Mouse (Mus musculus): ENCODE data around the gene Ano6. TPM values are rescaled to one million over a fixed set of nuclear protein-coding genes. Genes with fewer than 3 reads are reported as not detected.

Ano6 gene
- polyA plus RNA-seq, 1 experiment from 2014 or later = 6.9 TPM

DNA sequence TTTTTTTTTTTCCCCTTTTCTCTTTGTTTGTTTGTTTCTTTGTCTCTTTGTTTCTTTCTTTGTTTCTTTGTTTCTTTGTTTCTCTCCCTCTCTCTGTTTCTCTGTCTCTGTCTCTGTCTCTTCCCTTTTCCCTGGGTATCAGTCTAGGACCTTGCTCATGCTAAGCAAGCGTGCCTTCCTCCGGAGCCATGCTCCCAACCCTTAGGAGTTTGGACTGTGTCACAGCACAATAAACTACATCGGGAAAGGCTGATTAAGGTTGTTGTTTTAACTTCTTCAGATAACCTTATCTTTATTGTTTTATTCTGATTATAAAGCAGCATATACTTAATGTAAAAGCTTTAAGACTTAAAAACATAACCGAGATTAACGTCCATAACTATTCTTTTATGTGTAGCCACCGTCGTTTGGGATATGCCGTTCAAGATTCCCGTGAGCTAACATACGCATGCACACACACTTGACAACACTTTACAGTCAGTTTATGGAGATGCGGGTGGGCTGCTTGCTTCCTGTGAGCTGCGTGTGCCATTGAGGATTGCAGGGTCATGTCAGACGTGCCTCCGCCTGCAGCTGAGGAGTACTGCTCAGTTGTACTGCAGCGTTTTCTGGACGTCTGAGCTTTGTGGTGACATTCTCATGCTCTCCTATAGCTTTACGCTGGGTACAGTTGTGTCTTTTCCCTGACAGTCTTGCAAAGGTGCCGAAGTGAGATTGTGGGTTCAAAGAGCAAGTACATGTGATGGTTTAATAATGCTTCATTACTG, 52.7 kb downstream of the Ano6 start:
- H3K27me3 ChIP-seq (ENCODE audit: insufficient read depth, low read length) = no peaks in the 10 kb centered on the region
- no peak overlapping the region for H3K9ac ChIP-seq (replicated peaks)
- H3K27ac ChIP-seq (ENCODE audit: low read depth) = no peak overlapping the region
- TF ChIP-seq EP300 (IDR thresholded peaks at IDR 0.05; ENCODE audit: low read depth) (no peak), CTCF (IDR thresholded peaks at IDR 0.05; ENCODE audit: low read depth) (no peak)
- H3K4me2 ChIP-seq (ENCODE audit: low read depth, low read length) = no peak overlapping the region
- DNase-seq (no peak), ATAC-seq (no peak)
- 81% methylated on average over 18 of the region's 18 CpGs for WGBS (ENCODE audit: insufficient replicate concordance)
- peaks cover 11% of the 10 kb centered on the region for H3K4me1 ChIP-seq (ENCODE audit: insufficient read depth)
- H3K36me3 ChIP-seq (replicated peaks; ENCODE audit: insufficient read depth, low read length) = no peaks in the 10 kb centered on the region
- H3K9me3 ChIP-seq (ENCODE audit: low read length) = no peaks in the 10 kb centered on the region
- no peak overlapping the region for H3K4me3 ChIP-seq (ENCODE audit: low read depth, low read length)

GRCm38 (mm10) chr15:95844412-95844811, 53.8 kb downstream of the Ano6 start:
- Histone ChIP-seq H3K27ac (ENCODE audit: low read depth) (no peak overlapping the region), H3K36me3 (replicated peaks; ENCODE audit: insufficient read depth, low read length) (no peaks in the 10 kb centered on the region), H3K4me3 (ENCODE audit: low read depth, low read length) (no peak overlapping the region), H3K9ac (replicated peaks) (no peak overlapping the region), H3K9me3 (ENCODE audit: low read length) (no peaks in the 10 kb centered on the region), H3K4me1 (ENCODE audit: insufficient read depth) (peaks cover 20% of the 10 kb centered on the region), H3K27me3 (ENCODE audit: insufficient read depth, low read length) (no peaks in the 10 kb centered on the region), H3K4me2 (ENCODE audit: low read depth, low read length) (no peak overlapping the region)
- TF ChIP-seq EP300 (IDR thresholded peaks at IDR 0.05; ENCODE audit: low read depth) = no peak
- no peak for TF ChIP-seq CTCF (IDR thresholded peaks at IDR 0.05; ENCODE audit: low read depth)
- WGBS (ENCODE audit: insufficient replicate concordance) = 79% methylated on average over 2 of the region's 2 CpGs
- DNase-seq = no peak
- no peak for ATAC-seq

DNA sequence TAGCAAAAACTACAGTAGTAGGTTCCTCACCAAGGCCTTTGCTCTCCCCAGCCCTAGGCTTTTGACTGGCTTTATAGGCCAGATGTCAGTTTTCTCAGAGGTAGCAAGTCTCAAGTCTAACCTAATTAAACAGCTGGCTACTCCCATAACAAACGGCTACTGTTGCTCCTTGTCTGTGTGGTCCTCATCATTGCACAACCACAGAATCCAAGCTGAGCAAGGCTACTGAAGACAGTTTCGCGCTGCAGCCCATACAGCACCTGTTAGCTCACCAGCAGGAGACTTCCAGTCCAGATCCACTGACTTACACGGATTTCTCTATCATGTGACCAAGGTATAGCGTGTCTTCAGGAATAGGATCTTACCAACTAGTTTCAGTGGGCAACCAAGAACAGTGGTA, 55.5 kb downstream of the Ano6 start:
- TF ChIP-seq CTCF (IDR thresholded peaks at IDR 0.05; ENCODE audit: low read depth) (no peak), EP300 (IDR thresholded peaks at IDR 0.05; ENCODE audit: low read depth) (no peak)

DNA sequence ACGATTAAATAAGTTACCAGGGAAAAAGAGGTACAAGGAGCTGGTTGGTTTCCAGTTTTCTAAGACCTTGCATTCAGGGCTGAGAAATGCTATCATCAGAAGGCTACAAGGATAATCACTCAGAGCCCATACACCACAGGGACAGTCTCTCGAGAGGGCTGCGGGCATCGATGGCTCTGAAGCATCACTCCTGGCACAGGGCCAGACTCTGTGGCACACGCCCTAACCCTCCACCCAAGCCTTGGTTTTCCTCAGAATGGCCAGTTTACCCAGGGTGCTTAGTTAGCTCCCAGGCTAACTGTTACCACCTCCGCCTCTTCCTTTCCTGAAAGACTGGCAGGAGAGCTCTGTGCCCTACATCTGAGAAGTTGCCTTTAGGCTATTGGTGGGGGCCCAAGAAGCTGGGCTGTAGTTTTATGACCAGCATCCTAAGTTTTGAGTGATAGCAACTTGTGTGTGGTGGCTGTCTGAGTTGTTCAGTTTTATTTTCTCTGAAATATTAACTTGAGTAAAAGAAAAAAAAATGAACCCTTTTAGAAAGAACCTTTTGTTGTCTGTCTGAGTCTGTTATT, 57.9 kb downstream of the Ano6 start:
- Histone ChIP-seq H3K27me3 (ENCODE audit: insufficient read depth, low read length) (no peaks in the 10 kb centered on the region), H3K4me2 (ENCODE audit: low read depth, low read length) (no peak overlapping the region), H3K4me1 (ENCODE audit: insufficient read depth) (peaks cover 30% of the 10 kb centered on the region), H3K4me3 (ENCODE audit: low read depth, low read length) (no peak overlapping the region), H3K9ac (replicated peaks) (no peak overlapping the region), H3K36me3 (replicated peaks; ENCODE audit: insufficient read depth, low read length) (no peaks in the 10 kb centered on the region), H3K9me3 (ENCODE audit: low read length) (no peaks in the 10 kb centered on the region), H3K27ac (ENCODE audit: low read depth) (no peak overlapping the region)
- TF ChIP-seq EP300 (IDR thresholded peaks at IDR 0.05; ENCODE audit: low read depth) = no peak; the same call in 1 of the 2 replicates
- no peak for TF ChIP-seq CTCF (IDR thresholded peaks at IDR 0.05; ENCODE audit: low read depth)
- DNase-seq (peak; percentile 75), ATAC-seq (peak; percentile 71)
- 38% methylated on average over 6 of the region's 6 CpGs for WGBS (ENCODE audit: insufficient replicate concordance)

More for the DNA sequence above, 55.5 kb downstream of the Ano6 start:
- H3K27ac ChIP-seq (ENCODE audit: low read depth) = no peak overlapping the region
- no peak overlapping the region for H3K4me2 ChIP-seq (ENCODE audit: low read depth, low read length)
- WGBS (ENCODE audit: insufficient replicate concordance) = 71% methylated on average over 5 of the region's 5 CpGs
- no peak overlapping the region for H3K9ac ChIP-seq (replicated peaks)
- H3K4me1 ChIP-seq (ENCODE audit: insufficient read depth) = peaks cover 30% of the 10 kb centered on the region
- H3K27me3 ChIP-seq (ENCODE audit: insufficient read depth, low read length) = no peaks in the 10 kb centered on the region
- H3K36me3 ChIP-seq (replicated peaks; ENCODE audit: insufficient read depth, low read length) = no peaks in the 10 kb centered on the region
- no peaks in the 10 kb centered on the region for H3K9me3 ChIP-seq (ENCODE audit: low read length)
- no peak for DNase-seq
- no peak for ATAC-seq
- H3K4me3 ChIP-seq (ENCODE audit: low read depth, low read length) = no peak overlapping the region

DNA sequence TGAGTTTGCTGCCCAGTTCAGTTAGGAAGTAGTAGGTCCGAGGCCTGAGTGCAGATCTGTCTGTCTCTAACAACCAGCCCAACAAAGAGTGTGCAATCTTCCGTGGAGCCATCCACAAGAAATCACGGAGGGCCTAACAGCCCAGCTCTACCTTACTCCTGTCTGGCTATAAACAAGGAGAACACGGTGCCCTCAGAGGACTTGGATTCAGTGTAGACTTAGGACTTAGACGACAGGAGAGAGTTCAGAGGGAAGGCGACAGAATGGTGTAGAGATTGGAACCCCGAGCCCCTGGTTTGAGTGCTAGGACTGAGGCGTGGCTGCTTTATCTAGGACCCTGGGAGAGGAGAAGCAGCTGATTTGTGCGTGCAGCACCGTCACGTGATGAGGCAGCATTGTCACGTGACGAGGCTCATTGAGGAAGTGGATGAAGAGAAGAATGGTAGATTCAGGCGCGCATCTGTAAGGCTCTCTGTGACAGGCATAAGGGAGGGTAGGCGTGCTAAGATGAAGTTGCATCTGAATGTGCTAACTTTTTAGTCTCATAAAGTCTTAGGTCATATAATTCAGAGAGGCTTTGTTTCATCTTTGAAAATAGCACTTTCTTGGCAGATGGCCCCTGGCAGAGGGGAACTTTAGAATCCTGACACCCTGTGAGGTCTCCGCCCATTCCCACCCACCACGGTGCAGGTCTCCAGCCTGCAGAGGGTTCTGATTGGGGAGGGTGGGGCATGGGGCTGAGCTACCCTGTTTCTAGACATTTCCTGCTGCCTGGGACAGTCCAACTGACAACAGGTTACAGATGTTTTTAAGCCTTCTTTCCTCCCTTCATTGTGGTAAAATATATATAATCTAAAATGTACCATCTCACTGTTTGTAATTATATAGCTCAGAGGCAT, 59.1 kb downstream of the Ano6 start:
- no peak for TF ChIP-seq EP300 (IDR thresholded peaks at IDR 0.05; ENCODE audit: low read depth)
- TF ChIP-seq CTCF (IDR thresholded peaks at IDR 0.05; ENCODE audit: low read depth) = no peak
- H3K27me3 ChIP-seq (ENCODE audit: insufficient read depth, low read length) = no peaks in the 10 kb centered on the region
- no peaks in the 10 kb centered on the region for H3K9me3 ChIP-seq (ENCODE audit: low read length)
- peak overlapping the region; percentile 61 for H3K4me2 ChIP-seq (ENCODE audit: low read depth, low read length)
- peak overlapping the region; percentile 68 for H3K27ac ChIP-seq (ENCODE audit: low read depth)
- WGBS (ENCODE audit: insufficient replicate concordance) = 52% methylated on average over 18 of the region's 18 CpGs
- H3K9ac ChIP-seq (replicated peaks) = no peak overlapping the region
- H3K36me3 ChIP-seq (replicated peaks; ENCODE audit: insufficient read depth, low read length) = no peaks in the 10 kb centered on the region
- no peak overlapping the region for H3K4me3 ChIP-seq (ENCODE audit: low read depth, low read length)
- peaks cover 30% of the 10 kb centered on the region for H3K4me1 ChIP-seq (ENCODE audit: insufficient read depth)
- ATAC-seq (peak; percentile 66), DNase-seq (no peak)

GRCm38 (mm10) chr15:95850546-95850945, 59.9 kb downstream of the Ano6 start:
- H3K27me3 ChIP-seq (ENCODE audit: insufficient read depth, low read length) = no peaks in the 10 kb centered on the region
- peak overlapping the region; percentile 68 for H3K27ac ChIP-seq (ENCODE audit: low read depth)
- WGBS (ENCODE audit: insufficient replicate concordance) = 36% methylated on average over 5 of the region's 5 CpGs
- H3K4me2 ChIP-seq (ENCODE audit: low read depth, low read length) = peak overlapping the region; percentile 61
- peaks cover 30% of the 10 kb centered on the region for H3K4me1 ChIP-seq (ENCODE audit: insufficient read depth)
- no peaks in the 10 kb centered on the region for H3K36me3 ChIP-seq (replicated peaks; ENCODE audit: insufficient read depth, low read length)
- no peak overlapping the region for H3K4me3 ChIP-seq (ENCODE audit: low read depth, low read length)
- H3K9ac ChIP-seq (replicated peaks) = no peak overlapping the region
- DNase-seq (no peak), ATAC-seq (peak; percentile 68)
- peak; percentile 85 for TF ChIP-seq EP300 (IDR thresholded peaks at IDR 0.05; ENCODE audit: low read depth)
- peak; percentile 33; the same call in 1 of the 2 replicates for TF ChIP-seq CTCF (IDR thresholded peaks at IDR 0.05; ENCODE audit: low read depth)
- no peaks in the 10 kb centered on the region for H3K9me3 ChIP-seq (ENCODE audit: low read length)
